Mouse (Mus musculus) liver, postnatal 0 days (tissue): ENCODE data around the gene Slc16a11.

Experiments used
- CTCF ChIP-seq: sonication (generic); IDR thresholded peaks from 2 replicates; pipeline ENCODE4 v1.5.1; 2016; ENCODE audit warnings: antibody characterized with exemption, low read depth
- EP300 ChIP-seq: IDR thresholded peaks from 2 replicates; pipeline ENCODE4 v1.6.1; 2016; ENCODE audit warnings: antibody characterized with exemption, low read depth, mild to moderate bottlenecking

DNA sequence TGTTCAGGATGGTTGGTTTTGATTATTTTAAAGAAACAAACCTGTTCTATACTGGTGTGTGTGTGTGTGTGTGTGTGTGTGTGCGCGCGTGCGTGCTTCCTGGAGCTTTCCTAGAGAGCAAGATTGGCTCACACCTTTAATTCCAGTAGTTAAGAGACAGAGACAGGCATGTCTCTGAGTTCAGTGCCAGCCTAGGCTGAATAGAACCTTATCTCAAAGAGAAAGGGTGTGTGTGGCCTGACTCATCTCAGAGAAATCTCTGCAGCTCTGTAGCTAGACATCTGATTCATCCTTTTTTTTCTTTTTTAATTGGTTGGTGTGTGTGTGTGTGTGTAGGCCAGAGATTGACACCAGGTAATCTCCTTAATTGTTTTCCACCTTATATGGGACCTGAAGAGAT, 46.5 kb downstream of the Slc16a11 start:
- TF ChIP-seq CTCF (no peak), EP300 (no peak)
